Mouse (Mus musculus): ENCODE data around the gene Kcnj4.

The Kcnj4 gene

GRCm38 (mm10) chr15:79504707-79505452, at the start of gene Kcnj4:
Gene Kcnj4, minus strand, starts transcription at chr15:79505241.
- DNase-seq (ENCODE audit: low spot score in 2 of 2): no peak

DNA sequence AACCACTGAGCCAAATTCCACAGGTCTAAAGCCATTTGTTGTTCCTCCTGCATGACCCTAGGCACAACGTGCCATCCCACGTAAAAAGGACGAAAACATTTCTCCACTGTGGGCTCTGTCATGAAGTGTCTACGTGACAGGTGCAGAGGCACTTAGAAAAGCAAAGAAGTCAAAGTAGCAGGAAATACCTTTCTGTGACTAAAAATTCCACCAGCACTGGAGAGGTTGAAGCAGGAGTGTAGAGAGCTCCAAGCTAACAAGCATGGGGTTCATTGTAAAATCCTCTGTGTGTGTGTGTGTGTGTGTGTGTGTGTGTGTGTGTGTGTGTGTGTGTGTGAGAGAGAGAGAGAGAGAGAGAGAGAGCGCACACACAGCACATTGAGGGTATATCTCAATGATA, 47.5 kb upstream of the Kcnj4 start:
- DNase-seq (ENCODE audit: low spot score in 2 of 2): no peak

- DNase-seq (ENCODE audit: low spot score in 2 of 2): no peak
Measured at GRCm38 (mm10) chr15:79548226-79548625, 43.2 kb upstream of the Kcnj4 start.

- no peak for DNase-seq (ENCODE audit: low spot score in 2 of 2)
Measured at GRCm38 (mm10) chr15:79547289-79547820, 42.3 kb upstream of the Kcnj4 start.

GRCm38 (mm10) chr15:79546410-79547288, 41.6 kb upstream of the Kcnj4 start, which contains the start of gene Ddx17:
Gene Ddx17, minus strand, starts transcription at chr15:79546741.
- DNase-seq (ENCODE audit: low spot score in 2 of 2): peak; percentile 98

GRCm38 (mm10) chr15:79545921-79546399, 40.9 kb upstream of the Kcnj4 start:
- DNase-seq (ENCODE audit: low spot score in 2 of 2): no peak

DNA sequence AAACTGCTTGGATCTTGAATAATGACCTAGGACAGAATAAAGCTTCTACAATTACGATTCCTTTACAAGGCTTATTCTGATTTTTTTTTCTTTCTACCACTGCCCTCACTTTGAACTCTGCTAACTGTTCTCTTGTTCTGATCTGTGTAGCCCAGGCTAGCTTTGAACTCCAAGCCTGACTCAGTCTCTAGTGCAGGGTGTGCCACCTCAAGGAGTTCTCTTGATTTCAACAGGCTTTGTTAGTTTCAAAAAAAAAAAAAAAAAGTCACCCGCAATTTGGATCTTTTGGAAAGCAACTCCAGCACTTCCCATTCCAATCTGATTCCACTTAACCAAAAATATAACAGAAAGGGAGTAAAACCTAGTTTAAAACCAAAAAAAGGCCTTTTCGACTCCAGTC, 40.5 kb upstream of the Kcnj4 start:
- no peak for DNase-seq (ENCODE audit: low spot score in 2 of 2)

DNA sequence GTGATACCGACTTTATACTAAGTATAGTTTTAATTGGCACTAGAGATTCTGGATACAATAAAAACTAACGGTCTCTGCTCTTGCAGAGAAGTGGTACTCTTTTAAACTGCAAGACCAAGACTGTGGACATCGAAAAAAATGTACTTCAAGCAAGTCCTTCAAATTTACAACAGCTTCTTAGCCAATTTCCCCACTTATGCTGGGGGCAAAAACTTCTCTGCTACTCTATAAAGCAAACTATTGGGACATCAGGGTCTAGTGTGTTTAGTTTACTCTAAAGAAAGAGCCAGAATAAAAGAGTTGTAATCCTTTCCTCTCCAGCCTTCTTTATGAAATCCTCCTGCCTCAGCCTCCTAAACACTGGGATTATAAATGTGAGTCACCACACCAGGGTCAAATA, 38.9 kb upstream of the Kcnj4 start:
- no peak for DNase-seq (ENCODE audit: low spot score in 2 of 2)

DNA sequence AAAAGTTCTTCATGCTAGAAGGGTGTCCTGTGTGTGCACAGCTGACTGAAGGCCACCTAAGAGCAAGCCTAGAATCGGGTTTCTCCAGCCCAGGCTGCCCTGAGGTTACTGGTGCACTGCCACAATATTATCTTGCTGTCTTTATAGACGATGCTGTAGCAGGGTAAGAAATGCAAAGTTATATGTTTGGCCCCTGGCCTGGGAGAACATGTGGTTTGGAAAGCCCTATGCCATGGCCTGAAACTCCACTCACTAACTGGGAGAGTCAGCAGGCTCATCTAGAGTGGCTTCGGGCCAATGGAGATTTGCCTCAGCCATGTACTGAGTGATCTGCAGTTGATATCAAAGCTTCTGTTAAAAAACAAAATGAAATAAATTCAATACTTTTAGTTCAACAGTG, 28.8 kb upstream of the Kcnj4 start:
- DNase-seq (ENCODE audit: low spot score in 2 of 2): no peak

DNA sequence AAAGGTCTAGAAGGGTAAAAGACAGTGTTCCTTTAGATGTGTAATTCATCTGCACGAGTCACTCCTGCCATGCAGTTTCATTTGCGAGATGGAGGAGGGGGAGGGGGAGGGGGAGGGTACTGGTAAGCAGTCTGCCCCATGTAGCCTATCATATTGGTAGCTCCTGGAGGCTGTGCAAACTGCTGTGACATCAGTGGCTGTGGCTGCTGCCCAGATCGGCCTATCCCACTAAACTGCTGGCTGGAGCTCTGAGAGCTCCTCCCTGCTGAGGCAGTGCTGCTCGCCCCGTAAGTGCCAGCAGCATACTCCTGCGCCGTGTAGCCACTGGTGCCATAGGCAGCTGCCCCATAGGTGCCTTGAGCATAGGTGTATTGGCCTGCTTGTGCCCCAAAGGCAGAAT, 24.9 kb upstream of the Kcnj4 start:
- DNase-seq (ENCODE audit: low spot score in 2 of 2): no peak

DNA sequence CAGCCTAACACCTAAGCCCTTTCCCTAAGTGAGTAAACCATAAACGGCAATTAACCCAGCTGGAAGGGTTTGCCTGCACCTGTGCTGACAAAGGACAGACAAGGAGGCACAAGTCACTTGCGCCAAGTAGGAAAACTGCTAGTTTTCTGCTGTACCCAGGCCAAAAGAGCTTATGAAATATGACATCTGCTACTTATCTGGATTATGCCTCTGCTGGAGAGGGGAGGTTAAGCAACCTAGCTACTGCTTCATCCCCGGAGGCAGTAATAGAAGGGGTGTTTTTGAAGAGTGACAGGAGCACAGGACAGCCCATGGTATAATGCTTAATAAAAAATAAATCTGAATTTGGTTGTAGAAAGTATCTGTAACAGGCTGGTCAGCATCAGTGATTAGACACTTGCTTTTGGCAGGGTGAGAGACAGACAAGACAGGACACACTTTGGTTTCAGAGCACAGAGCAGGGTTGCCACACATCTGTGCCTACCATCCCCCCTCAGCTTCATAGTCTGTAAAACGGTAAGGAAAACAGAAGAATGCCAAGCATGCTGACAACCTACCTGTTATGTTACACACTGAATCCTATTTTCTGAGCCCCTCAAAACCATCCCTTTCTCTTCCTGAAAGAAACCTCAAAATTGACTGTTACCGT, 23.1 kb upstream of the Kcnj4 start:
- DNase-seq (ENCODE audit: low spot score in 2 of 2): no peak

DNA sequence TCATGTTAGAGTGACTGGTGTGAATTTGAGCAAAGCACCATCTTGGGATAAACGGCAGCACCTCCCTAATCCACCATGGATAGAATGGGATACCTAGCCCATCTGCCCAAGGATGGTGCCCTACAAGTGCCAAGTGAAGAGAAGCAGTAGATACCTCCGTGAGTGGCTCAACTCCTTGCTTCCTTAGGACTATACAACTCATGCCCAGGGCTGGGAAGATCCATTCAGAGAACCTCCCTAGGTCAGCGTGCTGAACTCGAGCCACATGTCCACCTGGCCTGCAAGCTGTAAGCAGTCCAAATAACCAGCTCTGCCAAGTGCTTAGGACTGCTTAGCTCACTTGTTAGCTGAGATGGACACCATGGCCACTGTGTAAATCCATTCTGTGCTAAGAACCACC, 22.2 kb upstream of the Kcnj4 start:
- DNase-seq (ENCODE audit: low spot score in 2 of 2): no peak

DNA sequence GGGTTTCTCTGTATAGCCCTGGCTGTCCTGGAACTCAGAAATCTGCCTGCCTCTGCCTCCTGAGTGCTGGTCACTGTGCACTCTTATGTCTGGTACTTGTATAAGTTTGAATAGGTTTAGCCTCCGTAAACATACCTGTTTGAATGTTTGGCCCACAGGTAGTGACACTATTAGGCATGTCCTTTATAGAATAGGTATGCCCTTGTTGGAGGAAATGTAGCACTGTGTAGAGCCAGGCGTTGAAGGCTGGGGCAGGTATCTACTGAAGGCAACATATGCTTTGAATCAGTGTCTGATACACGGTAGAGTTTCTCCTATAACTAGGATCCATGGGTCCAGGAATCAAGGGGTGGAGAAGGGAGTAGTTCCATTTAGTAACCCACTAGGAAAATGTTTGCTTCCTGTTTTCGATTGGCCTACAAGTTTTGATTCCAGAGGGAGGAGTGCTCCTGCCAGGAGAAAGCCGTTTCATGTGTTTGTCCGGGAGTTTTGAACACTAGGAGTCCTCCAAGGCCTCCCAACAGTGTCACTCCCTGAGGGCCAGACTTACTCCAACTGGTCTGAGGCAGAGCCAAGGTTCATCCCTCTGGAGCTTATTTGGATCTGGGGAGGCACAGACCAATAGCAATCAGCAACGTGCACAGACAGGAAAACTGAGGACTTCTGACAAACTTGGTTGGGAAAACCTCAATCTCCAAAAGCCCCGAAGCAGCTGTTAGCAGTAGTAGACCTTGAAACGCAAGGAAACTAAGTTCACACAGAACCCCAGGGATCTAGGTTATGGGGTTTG, 21.1 kb upstream of the Kcnj4 start:
- no peak for DNase-seq (ENCODE audit: low spot score in 2 of 2)

DNA sequence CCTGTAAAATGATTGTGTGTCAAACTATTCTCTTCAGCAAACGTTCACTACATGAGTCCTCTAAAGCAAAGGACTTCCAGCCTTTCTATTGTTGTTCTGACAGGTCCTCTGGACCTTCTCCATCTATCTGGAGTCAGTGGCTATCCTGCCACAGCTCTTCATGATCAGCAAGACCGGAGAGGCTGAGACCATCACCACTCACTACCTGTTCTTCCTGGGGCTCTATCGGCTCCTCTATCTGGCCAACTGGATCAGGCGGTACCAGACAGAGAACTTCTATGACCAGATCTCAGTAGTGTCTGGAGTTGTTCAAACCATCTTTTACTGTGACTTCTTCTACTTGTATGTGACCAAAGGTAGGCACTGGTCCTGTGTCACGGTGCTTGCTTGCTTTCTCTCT, 20.5 kb upstream of the Kcnj4 start:
- DNase-seq (ENCODE audit: low spot score in 2 of 2): no peak

DNA sequence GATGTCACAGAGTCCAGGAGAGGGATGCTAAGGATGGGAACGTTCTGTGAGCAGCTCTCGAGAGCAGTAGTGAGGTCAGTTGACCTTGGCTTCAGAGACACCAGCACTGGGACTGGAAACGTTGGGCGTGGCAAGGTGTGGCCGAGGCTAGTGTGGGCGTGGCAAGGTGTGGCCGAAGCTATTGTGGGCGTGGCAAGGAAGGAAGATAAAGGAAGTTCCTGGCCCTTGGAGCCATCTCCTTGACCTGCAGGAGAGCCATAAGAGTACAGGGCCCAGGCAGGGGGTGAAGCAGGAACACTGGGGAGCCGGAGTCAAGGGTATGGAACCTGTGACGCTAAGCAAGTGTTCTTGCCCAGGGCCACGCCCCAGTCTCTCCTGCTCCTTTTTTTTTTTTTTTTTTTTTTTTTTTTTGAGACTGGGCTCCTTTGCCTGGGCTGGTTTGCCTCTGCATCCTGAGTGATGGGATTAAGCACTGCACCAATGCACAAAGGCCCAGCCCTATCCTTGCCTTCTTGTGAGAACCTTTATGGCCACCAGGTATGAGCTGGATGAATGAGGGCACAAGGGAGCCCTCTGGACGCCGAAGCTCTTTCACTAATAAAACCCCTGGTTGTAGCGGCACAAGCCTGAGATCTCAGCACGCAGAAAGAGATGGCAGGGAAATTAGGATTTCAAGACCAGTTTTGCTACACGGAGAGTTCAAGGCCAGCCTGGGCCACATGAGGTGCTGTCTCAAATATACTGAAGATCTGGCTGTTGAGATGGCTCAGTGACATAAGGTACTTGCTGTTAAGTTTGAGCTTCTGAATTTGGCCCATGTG, 14.6 kb upstream of the Kcnj4 start:
- DNase-seq (ENCODE audit: low spot score in 2 of 2): no peak

DNA sequence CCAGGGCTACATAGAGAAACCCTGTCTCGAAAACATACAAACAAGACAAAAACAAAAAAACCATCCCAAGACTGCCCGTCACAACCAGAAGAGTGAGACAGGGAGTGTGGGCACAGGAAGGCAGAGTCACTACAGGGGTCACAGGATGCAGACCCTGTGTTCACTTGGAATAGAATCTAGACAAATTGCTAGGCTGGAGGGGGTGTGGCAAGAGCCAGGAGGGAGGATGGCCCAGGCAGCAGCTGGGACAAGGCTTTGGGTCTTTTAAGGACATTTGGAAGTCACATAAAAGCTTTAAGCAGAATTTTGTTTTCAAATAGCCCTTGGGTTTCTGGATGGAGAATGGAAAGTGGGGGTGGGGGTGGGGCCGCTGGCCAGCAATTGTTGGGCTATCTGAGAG, 13.5 kb upstream of the Kcnj4 start:
- no peak for DNase-seq (ENCODE audit: low spot score in 2 of 2)

- DNase-seq (ENCODE audit: low spot score in 2 of 2): no peak
Measured at GRCm38 (mm10) chr15:79517710-79518109, 12.7 kb upstream of the Kcnj4 start.

GRCm38 (mm10) chr15:79516171-79517096, 11.4 kb upstream of the Kcnj4 start, which contains the start of gene Kdelr3:
Gene Kdelr3, plus strand, starts transcription at chr15:79516411.
- DNase-seq (ENCODE audit: low spot score in 2 of 2): no peak

DNA sequence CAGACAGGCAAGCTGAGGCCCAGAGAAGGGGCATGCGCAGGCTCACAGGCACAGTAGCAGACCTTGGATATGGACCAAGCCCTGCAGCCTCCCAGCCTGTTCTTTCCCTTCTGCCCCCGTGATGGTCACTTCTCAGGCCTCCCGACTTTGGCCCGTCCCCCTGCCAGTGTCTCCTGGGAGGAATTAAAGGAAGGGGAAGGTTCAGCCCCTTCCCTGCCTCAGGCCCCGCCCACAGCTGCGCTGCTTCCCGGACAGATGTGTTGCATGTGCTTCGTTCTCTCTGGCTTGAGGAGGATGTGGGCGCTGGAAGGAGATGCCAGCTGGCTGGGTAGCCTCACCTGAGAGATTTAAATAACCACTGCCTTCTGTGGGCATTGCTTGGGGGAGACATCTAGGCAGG, 8.9 kb upstream of the Kcnj4 start:
- DNase-seq (ENCODE audit: low spot score in 2 of 2): no peak

Data from right cerebral cortex, postnatal 36 days (tissue).